18 mouse cellular contexts compared by ENCODE assay signal in genomic region chr1:21837387-21837786, GRCm38 (mm10).
"Had no signal": no experiment of that assay in that cellular context is flagged by ENCODE, and none has a peak within 500 bp of the region (broad histone marks: within the 10 kb centered on the region; RNA-seq: fewer than 3 reads in every experiment).

No protein-coding gene starts in this region.

- H3K27me3 ChIP-seq: midbrain, embryonic 12.5 days; neural tube, embryonic 13.5 days; neural tube, embryonic 15.5 days had no signal

- DNase-seq: lung, embryonic 14.5 days; lung, postnatal 10 days; lung, postnatal 4 days; midbrain, embryonic 14.5 days; retina, postnatal 1 day; right cerebral cortex, adult 18-20 months; right cerebral cortex, postnatal 25 days; right cerebral cortex, postnatal 4 days; spleen, adult 18-20 months; thymus, adult 18-20 months; thymus, postnatal 14 days; thymus, postnatal 36 days had no signal

- H3K4me1 ChIP-seq: midbrain, embryonic 10.5 days; midbrain, embryonic 12.5 days; neural tube, embryonic 13.5 days; neural tube, embryonic 15.5 days had no signal

- H3K36me3 ChIP-seq: midbrain, embryonic 10.5 days; midbrain, embryonic 12.5 days; neural tube, embryonic 13.5 days; neural tube, embryonic 15.5 days had no signal

- H3K4me3 ChIP-seq: midbrain, embryonic 10.5 days; midbrain, embryonic 12.5 days; myocyte; neural tube, embryonic 13.5 days; neural tube, embryonic 15.5 days had no signal

- H3K27ac ChIP-seq: midbrain, embryonic 10.5 days; midbrain, embryonic 12.5 days; neural tube, embryonic 13.5 days; neural tube, embryonic 15.5 days had no signal

- H3K9me3 ChIP-seq: midbrain, embryonic 10.5 days; midbrain, embryonic 12.5 days; neural tube, embryonic 13.5 days; neural tube, embryonic 15.5 days had no signal

- ATAC-seq: midbrain, embryonic 16.5 days had no signal
